Mouse (Mus musculus): ENCODE measurements around the gene Olfr71. TPM values are rescaled to one million over a fixed set of nuclear protein-coding genes. Genes with fewer than 3 reads are reported as not detected.

Gene Olfr71
- polyA plus RNA-seq, 1 experiment = not detected

- Histone ChIP-seq H3K27me3 (ENCODE audit: control insufficient read depth, insufficient read depth, low read length) (no peaks in the 10 kb centered on the region), H3K36me3 (ENCODE audit: control insufficient read depth, insufficient read depth, low read length) (no peaks in the 10 kb centered on the region), H3K4me1 (ENCODE audit: control insufficient read depth, insufficient read depth, insufficient read length, low read length) (peaks cover 5% of the 10 kb centered on the region), H3K27ac (ENCODE audit: insufficient read depth, low read depth, low read length) (no peak overlapping the region), H3K4me3 (ENCODE audit: low read depth, low read length) (no peak overlapping the region)
- TF ChIP-seq POLR2A (IDR thresholded peaks at IDR 0.05; ENCODE audit: low read depth, low read length) (no peak), CTCF (IDR thresholded peaks at IDR 0.05; ENCODE audit: extremely low read depth, insufficient read length, insufficient replicate concordance, low read depth, low read length) (no peak)
- WGBS = 11% methylated on average over 9 of the region's 9 CpGs
Measured at GRCm38 (mm10) chr4:43695249-43695671, 14.8 kb downstream of the Olfr71 start.

- TF ChIP-seq CTCF (IDR thresholded peaks at IDR 0.05; ENCODE audit: extremely low read depth, insufficient read length, insufficient replicate concordance, low read depth, low read length) (no peak), POLR2A (IDR thresholded peaks at IDR 0.05; ENCODE audit: low read depth, low read length) (no peak)
- Histone ChIP-seq H3K4me1 (ENCODE audit: control insufficient read depth, insufficient read depth, insufficient read length, low read length) (peaks cover 5% of the 10 kb centered on the region), H3K4me3 (ENCODE audit: low read depth, low read length) (no peak overlapping the region), H3K27me3 (ENCODE audit: control insufficient read depth, insufficient read depth, low read length) (no peaks in the 10 kb centered on the region), H3K27ac (ENCODE audit: insufficient read depth, low read depth, low read length) (no peak overlapping the region), H3K36me3 (ENCODE audit: control insufficient read depth, insufficient read depth, low read length) (no peaks in the 10 kb centered on the region)
- WGBS = 79% methylated on average over 1 of the region's 1 CpGs
Measured at GRCm38 (mm10) chr4:43694439-43695248, 15.4 kb downstream of the Olfr71 start.

GRCm38 (mm10) chr4:43693806-43694241, 16.2 kb downstream of the Olfr71 start:
- Histone ChIP-seq H3K27me3 (ENCODE audit: control insufficient read depth, insufficient read depth, low read length) (no peaks in the 10 kb centered on the region), H3K4me3 (ENCODE audit: low read depth, low read length) (no peak overlapping the region), H3K4me1 (ENCODE audit: control insufficient read depth, insufficient read depth, insufficient read length, low read length) (peaks cover 5% of the 10 kb centered on the region), H3K27ac (ENCODE audit: insufficient read depth, low read depth, low read length) (no peak overlapping the region), H3K36me3 (ENCODE audit: control insufficient read depth, insufficient read depth, low read length) (no peaks in the 10 kb centered on the region)
- WGBS = 59% methylated on average over 5 of the region's 5 CpGs
- no peak for TF ChIP-seq POLR2A (IDR thresholded peaks at IDR 0.05; ENCODE audit: low read depth, low read length)
- TF ChIP-seq CTCF (IDR thresholded peaks at IDR 0.05; ENCODE audit: extremely low read depth, insufficient read length, insufficient replicate concordance, low read depth, low read length) = no peak

- H3K4me1 ChIP-seq (ENCODE audit: control insufficient read depth, insufficient read depth, insufficient read length, low read length) = peaks cover 5% of the 10 kb centered on the region
- no peak overlapping the region for H3K4me3 ChIP-seq (ENCODE audit: low read depth, low read length)
- no peaks in the 10 kb centered on the region for H3K36me3 ChIP-seq (ENCODE audit: control insufficient read depth, insufficient read depth, low read length)
- no peak for TF ChIP-seq CTCF (IDR thresholded peaks at IDR 0.05; ENCODE audit: extremely low read depth, insufficient read length, insufficient replicate concordance, low read depth, low read length)
- no peak for TF ChIP-seq POLR2A (IDR thresholded peaks at IDR 0.05; ENCODE audit: low read depth, low read length)
- 76% methylated on average over 5 of the region's 5 CpGs for WGBS
- no peaks in the 10 kb centered on the region; the same call in 1 of the 2 replicates for H3K27me3 ChIP-seq (ENCODE audit: control insufficient read depth, insufficient read depth, low read length)
- no peak overlapping the region for H3K27ac ChIP-seq (ENCODE audit: insufficient read depth, low read depth, low read length)
Measured at GRCm38 (mm10) chr4:43691026-43691425, 19.0 kb downstream of the Olfr71 start.

- WGBS = 97% methylated on average over 17 of the region's 17 CpGs
- no peaks in the 10 kb centered on the region for H3K36me3 ChIP-seq (ENCODE audit: control insufficient read depth, insufficient read depth, low read length)
- no peak for TF ChIP-seq POLR2A (IDR thresholded peaks at IDR 0.05; ENCODE audit: low read depth, low read length)
- TF ChIP-seq CTCF (IDR thresholded peaks at IDR 0.05; ENCODE audit: extremely low read depth, insufficient read length, insufficient replicate concordance, low read depth, low read length) = no peak
- no peak overlapping the region for H3K27ac ChIP-seq (ENCODE audit: insufficient read depth, low read depth, low read length)
- H3K27me3 ChIP-seq (ENCODE audit: control insufficient read depth, insufficient read depth, low read length) = no peaks in the 10 kb centered on the region; the same call in 1 of the 2 replicates
- peaks cover under 1% of the 10 kb centered on the region; the same call in 1 of the 2 replicates for H3K4me1 ChIP-seq (ENCODE audit: control insufficient read depth, insufficient read depth, insufficient read length, low read length)
- H3K4me3 ChIP-seq (ENCODE audit: low read depth, low read length) = no peak overlapping the region
Measured at GRCm38 (mm10) chr4:43690021-43690420, 20.0 kb downstream of the Olfr71 start.

GRCm38 (mm10) chr4:43679416-43680043, 30.5 kb downstream of the Olfr71 start:
- 93% methylated on average over 7 of the region's 7 CpGs for WGBS
- TF ChIP-seq POLR2A (IDR thresholded peaks at IDR 0.05; ENCODE audit: low read depth, low read length) (no peak), CTCF (IDR thresholded peaks at IDR 0.05; ENCODE audit: extremely low read depth, insufficient read length, insufficient replicate concordance, low read depth, low read length) (no peak)

GRCm38 (mm10) chr4:43678541-43678940, 31.5 kb downstream of the Olfr71 start:
- TF ChIP-seq CTCF (IDR thresholded peaks at IDR 0.05; ENCODE audit: extremely low read depth, insufficient read length, insufficient replicate concordance, low read depth, low read length) = no peak
- no peak for TF ChIP-seq POLR2A (IDR thresholded peaks at IDR 0.05; ENCODE audit: low read depth, low read length)
- 92% methylated on average over 6 of the region's 6 CpGs for WGBS
- Histone ChIP-seq H3K36me3 (ENCODE audit: control insufficient read depth, insufficient read depth, low read length) (no peaks in the 10 kb centered on the region), H3K27me3 (ENCODE audit: control insufficient read depth, insufficient read depth, low read length) (no peaks in the 10 kb centered on the region), H3K27ac (ENCODE audit: insufficient read depth, low read depth, low read length) (no peak overlapping the region), H3K4me3 (ENCODE audit: low read depth, low read length) (no peak overlapping the region), H3K4me1 (ENCODE audit: control insufficient read depth, insufficient read depth, insufficient read length, low read length) (peaks cover 3% of the 10 kb centered on the region; the same call in 1 of the 2 replicates)

More at GRCm38 (mm10) chr4:43679416-43680043, 30.5 kb downstream of the Olfr71 start:
- no peak overlapping the region for H3K4me3 ChIP-seq (ENCODE audit: low read depth, low read length)
- H3K27ac ChIP-seq (ENCODE audit: insufficient read depth, low read depth, low read length) = no peak overlapping the region
- no peaks in the 10 kb centered on the region for H3K27me3 ChIP-seq (ENCODE audit: control insufficient read depth, insufficient read depth, low read length)
- peaks cover 3% of the 10 kb centered on the region; the same call in 1 of the 2 replicates for H3K4me1 ChIP-seq (ENCODE audit: control insufficient read depth, insufficient read depth, insufficient read length, low read length)
- H3K36me3 ChIP-seq (ENCODE audit: control insufficient read depth, insufficient read depth, low read length) = no peaks in the 10 kb centered on the region

All from small intestine, adult 2 months (tissue).